Mouse (Mus musculus): Measurements from ENCODE around the gene Gimap7. TPM values are rescaled to one million over a fixed set of nuclear protein-coding genes. Genes with fewer than 3 reads are reported as not detected.

The Gimap7 gene
- polyA plus RNA-seq (2015; fragmentation: Nextera tagmentation; extraction: Ambion mirVana): not detected in 2 replicates

GRCm38 (mm10) chr6:48718455-48718854, at the start of gene Gimap7, which contains the start of gene Gm28053:
Gene Gimap7 (plus strand): TSS chr6:48718621.
Gene Gm28053 (plus strand): TSS chr6:48718607.

DNA sequence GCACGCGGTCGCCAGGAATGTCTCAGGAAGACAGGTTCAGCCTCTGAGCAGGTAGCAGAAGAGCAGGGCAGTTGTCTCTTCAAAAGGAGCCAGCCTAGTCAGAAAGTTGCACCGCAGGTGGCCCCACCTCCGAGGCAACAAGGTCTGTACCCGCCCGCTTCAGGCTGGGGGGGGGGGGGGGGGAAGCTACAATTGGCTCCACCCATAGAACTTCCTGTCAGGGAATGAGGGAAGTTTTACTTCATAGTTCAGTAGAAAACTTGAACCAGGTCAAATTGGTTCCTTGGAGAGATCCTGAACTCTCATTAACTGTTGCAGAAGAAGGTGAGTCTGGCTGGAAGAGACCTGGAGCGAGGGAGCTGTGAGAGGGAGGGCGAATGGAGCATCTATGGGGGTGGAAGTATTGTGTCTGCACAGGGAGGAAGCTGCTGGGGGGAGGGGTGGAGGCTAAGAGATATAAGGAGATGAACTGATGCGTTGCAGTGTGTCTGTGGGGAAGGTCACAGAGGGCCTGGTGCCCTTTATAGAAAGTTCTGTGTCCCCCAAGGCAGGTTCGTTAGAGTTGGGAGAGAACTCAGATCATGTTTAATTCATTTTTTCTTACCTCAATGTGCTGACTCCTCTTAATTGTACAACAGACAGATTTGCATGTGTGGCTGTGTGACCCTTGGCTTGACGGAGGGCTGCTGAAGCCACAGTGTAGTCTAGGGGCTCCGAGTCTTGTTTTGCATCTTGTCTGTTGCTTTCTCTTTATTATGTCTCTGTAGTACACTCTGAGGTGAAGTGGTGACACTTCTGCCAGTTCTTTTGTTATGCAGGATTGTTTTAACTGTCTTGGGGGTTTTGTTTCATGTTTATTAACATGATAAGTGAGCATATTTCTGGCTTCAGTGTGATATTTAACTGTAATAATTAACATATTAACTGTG, 42.2 kb upstream of the Gimap7 start, which contains the start of gene Gimap9:
Gimap9 (plus strand) TSS at position 199 of the 929 bp plus-strand sequence.

GRCm38 (mm10) chr6:48684319-48684718, 34.1 kb upstream of the Gimap7 start, which contains the start of gene Gimap4:
Gene Gimap4 (plus strand): TSS chr6:48684549.

GRCm38 (mm10) chr6:48738961-48739779, 20.7 kb downstream of the Gimap7 start, which contains the start of gene Gimap1:
Gene Gimap1 (plus strand): TSS chr6:48739054.

GRCm38 (mm10) chr6:48745959-48746889, 27.8 kb downstream of the Gimap7 start, which contains the start of gene Gimap5:
Gene Gimap5 (plus strand): TSS chr6:48746197.

DNA sequence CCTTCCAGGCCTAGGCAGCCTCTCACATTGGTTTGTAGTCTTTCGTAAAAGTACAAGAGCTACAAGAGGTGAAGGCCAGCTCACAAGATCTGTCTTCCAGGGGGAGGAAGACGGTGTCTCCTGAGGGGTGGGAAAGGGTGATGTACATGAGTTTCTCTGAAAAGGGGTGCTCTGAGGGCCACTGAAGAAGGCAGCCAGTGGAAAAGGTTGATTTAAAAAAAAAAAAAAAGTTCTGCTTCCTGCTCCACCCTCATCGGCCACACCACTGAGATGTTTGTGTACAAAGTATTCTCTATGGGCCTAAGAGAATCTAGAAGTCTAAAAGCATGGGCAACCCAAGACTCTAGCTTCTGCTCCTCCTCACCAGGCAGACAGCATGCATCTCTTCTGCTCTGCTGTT, 52.3 kb downstream of the Gimap7 start, which contains the start of gene Gimap3:
Gimap3 (minus strand) TSS at position 156 of the 400 bp plus-strand sequence.

Other genes with a start within 250 kb of the Gimap7 start
- gene Atp6v0e2, start 181.0 kb upstream of the Gimap7 start, polyA plus RNA-seq (2015; fragmentation: Nextera tagmentation; extraction: Ambion mirVana): 21.0 and 24.8 TPM in 2 replicates
- gene Lrrc61, start 163.8 kb upstream of the Gimap7 start, polyA plus RNA-seq (2015; fragmentation: Nextera tagmentation; extraction: Ambion mirVana): 8.8 and 9.2 TPM in 2 replicates
- 77.5 and 103 TPM in 2 replicates for gene Rarres2, start 145.8 kb upstream of the Gimap7 start, polyA plus RNA-seq (2015; fragmentation: Nextera tagmentation; extraction: Ambion mirVana)
- gene Gm45021, start 129.0 kb upstream of the Gimap7 start, polyA plus RNA-seq (2015; fragmentation: Nextera tagmentation; extraction: Ambion mirVana): 3.5 and 4.2 TPM in 2 replicates
- 22.8 and 23.9 TPM in 2 replicates for gene Repin1, start 124.7 kb upstream of the Gimap7 start, polyA plus RNA-seq (2015; fragmentation: Nextera tagmentation; extraction: Ambion mirVana)
- gene Gm44965, start 124.7 kb upstream of the Gimap7 start, polyA plus RNA-seq (2015; fragmentation: Nextera tagmentation; extraction: Ambion mirVana): not detected in 2 replicates
- gene Zfp775, start 116.6 kb upstream of the Gimap7 start, polyA plus RNA-seq (2015; fragmentation: Nextera tagmentation; extraction: Ambion mirVana): 3.7 and 3.8 TPM in 2 replicates
- 0.27 and 0.48 TPM in 2 replicates for gene AI854703, start 91.9 kb upstream of the Gimap7 start, polyA plus RNA-seq (2015; fragmentation: Nextera tagmentation; extraction: Ambion mirVana)
- gene Gimap8, start 71.4 kb upstream of the Gimap7 start, polyA plus RNA-seq (2015; fragmentation: Nextera tagmentation; extraction: Ambion mirVana): 1.7 and 1.8 TPM in 2 replicates
- 2.9 and 3.4 TPM in 2 replicates for gene Gimap9, start 42.5 kb upstream of the Gimap7 start, polyA plus RNA-seq (2015; fragmentation: Nextera tagmentation; extraction: Ambion mirVana)
- gene Gimap4, start 34.1 kb upstream of the Gimap7 start, polyA plus RNA-seq (2015; fragmentation: Nextera tagmentation; extraction: Ambion mirVana): 14.6 and 16.2 TPM in 2 replicates
- 19.4 and 22.7 TPM in 2 replicates for gene Gimap6, start 10.4 kb upstream of the Gimap7 start, polyA plus RNA-seq (2015; fragmentation: Nextera tagmentation; extraction: Ambion mirVana)
- 1.6 and 2.3 TPM in 2 replicates for gene Gm28053, start within 50 bp of the Gimap7 start, polyA plus RNA-seq (2015; fragmentation: Nextera tagmentation; extraction: Ambion mirVana)
- gene Gimap1, start 20.4 kb downstream of the Gimap7 start, polyA plus RNA-seq (2015; fragmentation: Nextera tagmentation; extraction: Ambion mirVana): 11.1 and 12.1 TPM in 2 replicates
- gene Gimap5, start 27.6 kb downstream of the Gimap7 start, polyA plus RNA-seq (2015; fragmentation: Nextera tagmentation; extraction: Ambion mirVana): 8.5 and 9.6 TPM in 2 replicates
- not detected in 2 replicates for gene Gimap3, start 52.2 kb downstream of the Gimap7 start, polyA plus RNA-seq (2015; fragmentation: Nextera tagmentation; extraction: Ambion mirVana)
- gene Tmem176a, start 122.3 kb downstream of the Gimap7 start, polyA plus RNA-seq (2015; fragmentation: Nextera tagmentation; extraction: Ambion mirVana): 37.3 and 41.8 TPM in 2 replicates
- 112 and 122 TPM in 2 replicates for gene Tmem176b, start 122.9 kb downstream of the Gimap7 start, polyA plus RNA-seq (2015; fragmentation: Nextera tagmentation; extraction: Ambion mirVana)
- gene Aoc1, start 154.3 kb downstream of the Gimap7 start, polyA plus RNA-seq (2015; fragmentation: Nextera tagmentation; extraction: Ambion mirVana): 0.12 TPM in 1 of 2 replicates, not detected in the other
- 0.09 TPM in 1 of 2 replicates, not detected in the other for gene 1600015I10Rik, start 211.3 kb downstream of the Gimap7 start, polyA plus RNA-seq (2015; fragmentation: Nextera tagmentation; extraction: Ambion mirVana)

Measured in skeletal muscle tissue, postnatal 0 days (tissue).